Mouse (Mus musculus): ENCODE measurements around the gene Tunar.
A peak's percentile ranks its signal among the peaks of the same experiment; 100 is the strongest.

The Tunar gene

DNA sequence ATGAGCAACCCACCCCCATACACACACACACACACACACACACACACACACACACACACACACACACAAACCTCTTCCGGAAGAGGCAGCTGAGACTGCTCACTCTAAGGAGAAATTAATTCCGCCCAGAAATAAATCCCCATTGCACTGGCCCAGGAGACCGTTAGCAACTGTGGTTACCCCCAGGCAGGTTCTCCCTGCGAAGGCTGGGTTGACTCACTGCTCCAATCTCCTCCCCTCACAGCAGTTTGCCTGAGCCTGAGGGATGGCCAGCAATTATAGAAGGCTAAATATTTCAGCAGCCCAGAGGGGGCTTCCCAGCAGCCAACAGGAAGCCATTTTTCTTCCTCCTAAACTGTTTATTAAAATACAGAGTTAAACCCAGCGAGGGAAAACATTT is 64.5 kb downstream of the Tunar start:
- DNase-seq (ENCODE audit: low read depth, low spot score) = no peak

DNA sequence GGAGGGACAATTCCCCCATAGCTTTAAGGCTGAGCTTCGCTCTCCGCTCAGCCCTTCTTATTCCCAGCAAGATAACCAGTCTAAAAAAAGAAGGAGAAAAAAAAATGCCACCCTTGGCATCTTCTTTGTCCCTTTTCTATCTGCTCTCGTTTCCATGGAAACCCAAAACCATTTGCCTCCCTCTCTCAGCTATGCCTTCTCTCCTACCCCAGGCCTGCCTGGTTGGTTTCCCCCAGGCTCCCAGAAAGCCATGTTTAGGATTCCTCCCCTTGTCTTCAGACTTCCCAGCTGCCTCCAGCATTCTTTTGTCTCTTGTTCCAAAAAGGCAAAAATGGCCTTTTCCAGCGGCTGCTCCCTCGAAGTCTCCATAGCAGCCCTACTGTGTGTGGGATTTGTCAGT is 70.1 kb downstream of the Tunar start:
- peak; percentile 43 for DNase-seq (ENCODE audit: low read depth, low spot score)

DNA sequence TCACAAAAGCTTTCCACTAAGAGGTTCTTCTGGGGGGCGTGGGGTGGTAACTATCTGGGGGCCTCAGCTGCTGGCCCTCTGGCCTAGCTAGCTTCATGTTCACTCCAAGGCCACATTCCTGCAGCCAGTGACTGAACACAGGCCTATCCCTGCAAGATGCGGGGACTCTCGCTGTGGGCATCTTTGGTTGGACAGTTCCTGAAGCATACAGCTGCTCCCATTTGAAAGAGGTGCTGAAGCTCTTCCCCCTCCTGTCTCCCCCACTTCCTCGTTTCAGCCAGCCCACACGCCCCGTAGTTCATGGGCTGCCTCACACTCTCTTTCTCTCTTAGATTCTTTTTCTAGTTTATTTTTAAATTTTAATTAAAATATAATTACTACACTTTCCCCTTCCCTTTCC is 72.3 kb downstream of the Tunar start:
- DNase-seq (ENCODE audit: low read depth, low spot score) = no peak

DNA sequence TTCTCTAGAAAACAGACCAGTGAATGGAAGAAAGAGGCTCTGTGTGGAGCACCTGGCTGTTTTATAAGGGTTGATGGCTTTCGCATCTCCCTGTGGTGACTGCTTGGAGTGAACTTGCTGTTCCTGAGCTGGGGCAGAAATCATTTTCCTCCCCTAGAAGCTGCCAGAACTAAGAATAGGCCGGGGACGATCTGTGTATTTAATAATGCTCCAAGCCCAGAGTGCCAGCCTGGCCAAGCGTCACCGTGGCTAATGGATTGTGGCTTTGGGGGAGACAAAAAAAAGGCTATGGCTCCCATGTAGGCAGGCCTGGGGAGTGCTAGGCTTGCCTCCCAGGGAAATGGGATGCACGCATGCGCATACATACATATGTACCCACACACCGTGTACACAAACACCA is 80.2 kb downstream of the Tunar start:
- DNase-seq (ENCODE audit: low read depth, low spot score) = no peak

DNA sequence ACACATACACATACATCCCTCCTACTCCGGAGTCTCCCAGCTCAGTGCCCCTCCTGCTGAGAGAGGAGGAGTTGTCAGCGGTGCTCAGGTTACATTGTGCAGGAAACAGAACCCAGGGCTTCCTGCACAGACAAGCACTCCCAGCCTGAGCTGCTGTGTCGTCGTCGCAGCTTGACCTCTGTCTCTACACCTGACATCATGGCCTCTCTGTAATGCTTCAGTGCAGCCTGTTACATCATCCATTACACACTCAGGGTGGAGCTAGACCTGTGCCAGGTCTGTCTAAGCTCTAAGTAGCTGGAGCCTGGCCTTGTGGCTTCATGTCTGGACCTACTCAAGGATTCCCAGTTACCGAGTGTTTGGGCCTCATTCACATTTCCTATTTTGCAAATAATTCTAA is 86.8 kb downstream of the Tunar start:
- no peak for DNase-seq (ENCODE audit: low read depth, low spot score)

DNA sequence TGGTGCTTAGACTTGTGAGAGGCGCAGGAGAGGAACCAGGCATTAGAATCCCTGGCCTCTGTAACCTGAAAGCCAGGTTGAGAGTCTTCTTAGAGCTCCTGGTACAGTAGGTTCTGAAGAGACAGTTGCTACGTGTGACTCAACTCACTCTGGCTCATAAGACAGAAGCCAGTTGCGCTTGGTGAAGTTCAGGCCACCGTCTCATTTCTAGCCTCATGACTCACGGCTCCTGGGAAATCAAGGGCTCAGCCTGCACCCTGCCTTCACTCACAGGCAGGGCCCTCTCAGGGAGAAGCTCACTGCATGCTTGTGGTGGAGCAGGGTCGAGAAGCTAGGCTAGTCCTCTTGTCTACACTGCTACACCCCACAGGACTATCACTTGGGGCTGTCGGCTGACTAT is 92.9 kb downstream of the Tunar start:
- no peak for DNase-seq (ENCODE audit: low read depth, low spot score)

DNA sequence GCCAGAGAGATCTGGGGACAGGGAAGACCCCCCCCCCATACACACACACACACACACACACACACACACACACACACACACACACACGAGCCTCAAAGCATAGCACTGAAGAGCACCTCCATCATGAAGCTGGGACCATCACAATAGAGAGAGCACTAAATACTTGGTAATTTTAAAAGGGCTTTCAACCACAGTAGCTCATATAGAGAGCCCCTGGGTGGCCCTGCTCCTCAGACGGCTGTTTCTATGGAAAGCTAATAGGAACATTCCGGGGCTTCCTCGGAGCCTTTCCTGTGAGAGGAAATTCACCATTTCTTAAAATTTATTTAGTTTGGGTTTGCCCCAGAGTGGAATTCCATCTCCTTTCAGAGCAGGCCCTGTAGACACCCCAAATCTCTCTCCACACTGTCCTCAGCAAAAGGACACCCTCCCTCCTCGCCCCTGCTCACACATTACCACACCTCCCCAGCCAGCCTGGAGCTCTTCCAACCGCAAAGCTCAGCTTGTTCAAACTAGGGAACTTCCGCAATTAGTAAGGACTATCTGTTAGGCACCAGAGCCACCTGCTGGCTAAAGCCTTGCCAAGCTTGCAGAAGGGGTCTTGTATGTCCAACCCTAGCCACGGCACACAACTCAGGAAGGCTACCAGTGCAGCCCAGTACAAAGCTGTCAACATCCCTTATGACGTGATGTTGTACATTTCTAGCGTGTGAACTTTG is 93.5 kb downstream of the Tunar start:
- peak; percentile 76 for DNase-seq (ENCODE audit: low read depth, low spot score)

DNA sequence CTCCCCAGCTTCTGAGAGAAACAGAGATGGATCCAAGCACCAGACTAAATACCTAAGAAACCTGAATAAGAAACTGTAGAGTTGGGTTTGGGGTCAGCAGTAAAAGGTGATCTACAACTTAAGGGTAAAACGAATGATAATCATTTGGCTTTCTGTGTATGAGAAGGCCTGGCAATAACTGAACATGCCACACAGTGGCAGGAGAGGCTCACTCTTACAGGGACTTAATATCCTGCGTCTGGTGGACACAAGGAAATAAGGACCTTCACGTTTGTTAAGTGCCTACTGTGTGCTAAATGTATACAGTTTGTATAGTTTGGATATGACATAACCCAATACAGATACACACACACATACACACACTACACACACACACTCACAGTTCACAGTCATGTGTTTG is 98.2 kb downstream of the Tunar start:
- DNase-seq (ENCODE audit: low read depth, low spot score) = no peak

DNA sequence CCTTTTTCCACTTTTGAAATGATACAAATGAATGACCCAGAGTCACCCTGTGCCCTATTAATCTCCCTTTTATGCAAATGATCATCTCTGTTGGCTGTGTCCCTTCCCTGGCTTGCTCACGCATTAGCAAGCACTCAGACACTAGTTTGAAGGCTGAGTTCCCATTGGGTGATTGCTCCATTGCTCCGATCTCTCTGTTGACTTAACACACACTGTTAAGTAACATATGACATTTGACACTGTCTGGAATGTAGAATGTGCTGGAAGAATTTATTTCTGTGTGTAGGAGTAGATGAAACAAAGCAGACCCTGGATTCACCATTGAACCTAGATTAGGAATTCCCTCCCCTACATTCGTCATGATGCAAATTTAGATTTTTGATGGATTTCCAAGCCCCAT is 99.1 kb downstream of the Tunar start:
- no peak for DNase-seq (ENCODE audit: low read depth, low spot score)
